Mouse (Mus musculus) urinary bladder, postnatal 25 days (tissue): ENCODE measurements at regions not wholly inside any gene's neighbourhood (a gene's known extent, or its start where the extent isn't known, plus 50 kb on each side); places are given as distances from the start of the nearest gene placed in this dataset.
A peak's percentile ranks its signal among the peaks of the same experiment; 100 is the strongest.
"Not testable (repeated sequence)": the region's sequence is repeated elsewhere in the genome, so short reads cannot be mapped to it uniquely, and the experiment has no call there.

ENCODE experiments used
- DNase-seq: peaks from one replicate; pipeline ENCODE4 v3.0.0; 2022; ENCODE audit warnings: low spot score

- no peak for DNase-seq
Observed at GRCm38 (mm10) chr4:29282169-29282568, 469.2 kb downstream of the Epha7 start.

GRCm38 (mm10) chr4:29301348-29301747 lies 488.4 kb downstream of the Epha7 start:
- DNase-seq, result peak; percentile 9

GRCm38 (mm10) chr4:29303951-29304350 lies 491.0 kb downstream of the Epha7 start:
- DNase-seq, result no peak

- no peak for DNase-seq
Observed at GRCm38 (mm10) chr4:29307245-29307644, 494.3 kb downstream of the Epha7 start.

GRCm38 (mm10) chr4:29323921-29324320 lies 511.0 kb downstream of the Epha7 start:
- no peak for DNase-seq

GRCm38 (mm10) chr4:29329145-29329544 lies 516.2 kb downstream of the Epha7 start:
- DNase-seq, result no peak

- no peak for DNase-seq
Observed at GRCm38 (mm10) chr4:29331747-29332146, 518.8 kb downstream of the Epha7 start.

GRCm38 (mm10) chr4:29337245-29337644 lies 524.3 kb downstream of the Epha7 start:
- no peak for DNase-seq

- no peak for DNase-seq
Observed at GRCm38 (mm10) chr4:29362191-29362590, 549.3 kb downstream of the Epha7 start.

- no peak for DNase-seq
Observed at GRCm38 (mm10) chr4:29389282-29389681, 576.4 kb downstream of the Epha7 start.

- DNase-seq, result no peak
Observed at GRCm38 (mm10) chr4:29390333-29390732, 577.4 kb downstream of the Epha7 start.

- no peak for DNase-seq
Observed at GRCm38 (mm10) chr4:29402143-29402542, 589.2 kb downstream of the Epha7 start.

GRCm38 (mm10) chr4:29414616-29415015 lies 601.7 kb downstream of the Epha7 start:
- no peak for DNase-seq

GRCm38 (mm10) chr4:29420198-29420792 lies 607.4 kb downstream of the Epha7 start:
- DNase-seq, result no peak

GRCm38 (mm10) chr4:29431493-29431892 lies 618.6 kb downstream of the Epha7 start:
- not testable (repeated sequence) for DNase-seq

- DNase-seq, result no peak
Observed at GRCm38 (mm10) chr4:29463329-29463728, 650.4 kb downstream of the Epha7 start.

- no peak for DNase-seq
Observed at GRCm38 (mm10) chr4:29466315-29466714, 653.4 kb downstream of the Epha7 start.

GRCm38 (mm10) chr4:29480384-29481092 lies 667.6 kb downstream of the Epha7 start:
- no peak for DNase-seq

GRCm38 (mm10) chr4:29481093-29481715 lies 668.3 kb downstream of the Epha7 start:
- no peak for DNase-seq

GRCm38 (mm10) chr4:29482407-29482806 lies 669.5 kb downstream of the Epha7 start:
- no peak for DNase-seq

- DNase-seq, result no peak
Observed at GRCm38 (mm10) chr4:29500844-29501243, 687.9 kb downstream of the Epha7 start.

- DNase-seq, result no peak
Observed at GRCm38 (mm10) chr4:29525051-29525450, 712.1 kb downstream of the Epha7 start.
